Mouse (Mus musculus): ENCODE measurements around the gene Zp3r. TPM values are rescaled to one million over a fixed set of nuclear protein-coding genes. Genes with fewer than 3 reads are reported as not detected.
"Not testable (repeated sequence)": the region's sequence is repeated elsewhere in the genome, so short reads cannot be mapped to it uniquely, and the experiment has no call there.

Gene Zp3r
- polyA plus RNA-seq (2012; ENCODE audit: insufficient read depth, insufficient read length, low replicate concordance, missing spikeins), result not detected in 2 replicates

- 96% methylated on average over 2 of the region's 2 CpGs for WGBS
- TF ChIP-seq CTCF (IDR thresholded peaks at IDR 0.05; ENCODE audit: insufficient read depth, low read depth, low read length) (no peak), POLR2A (IDR thresholded peaks at IDR 0.05; ENCODE audit: insufficient read depth, low read depth, low read length) (no peak)
- Histone ChIP-seq H3K27ac (ENCODE audit: insufficient read depth, low read depth, low read length) (no peak within 1 kb of the TSS), H3K4me1 (ENCODE audit: control insufficient read depth, insufficient read depth, low read length) (no peaks in the 10 kb centered on the region), H3K4me3 (ENCODE audit: insufficient read depth, low read depth, low read length) (no peak within 1 kb of the TSS)
These were observed at the start of gene Zp3r for GRCm38 (mm10) chr1:130629521-130629920. Zp3r (minus strand) TSS chr1:130629621.

GRCm38 (mm10) chr1:130678551-130678950 lies 49.1 kb upstream of the Zp3r start:
- WGBS, result 93% methylated on average over 2 of the region's 2 CpGs
- Histone ChIP-seq H3K4me1 (ENCODE audit: control insufficient read depth, insufficient read depth, low read length) (no peaks in the 10 kb centered on the region), H3K27ac (ENCODE audit: insufficient read depth, low read depth, low read length) (no peak overlapping the region), H3K4me3 (ENCODE audit: insufficient read depth, low read depth, low read length) (no peak overlapping the region)
- TF ChIP-seq CTCF (IDR thresholded peaks at IDR 0.05; ENCODE audit: insufficient read depth, low read depth, low read length) (no peak), POLR2A (IDR thresholded peaks at IDR 0.05; ENCODE audit: insufficient read depth, low read depth, low read length) (no peak)

- H3K4me1 ChIP-seq (ENCODE audit: control insufficient read depth, insufficient read depth, low read length); H3K4me3 ChIP-seq (ENCODE audit: insufficient read depth, low read depth, low read length); H3K27ac ChIP-seq (ENCODE audit: insufficient read depth, low read depth, low read length): not testable (repeated sequence)
- 88% methylated on average over 5 of the region's 5 CpGs for WGBS
These were observed 34.2 kb upstream of the Zp3r start for GRCm38 (mm10) chr1:130663576-130663975.

GRCm38 (mm10) chr1:130661454-130661853 lies 32.0 kb upstream of the Zp3r start, which contains the start of gene C4bp:
C4bp (minus strand) TSS chr1:130661632.
- no peaks in the 10 kb centered on the region for H3K4me1 ChIP-seq (ENCODE audit: control insufficient read depth, insufficient read depth, low read length)
- TF ChIP-seq CTCF (IDR thresholded peaks at IDR 0.05; ENCODE audit: insufficient read depth, low read depth, low read length) (no peak), POLR2A (IDR thresholded peaks at IDR 0.05; ENCODE audit: insufficient read depth, low read depth, low read length) (no peak)
- no peak within 1 kb of the TSS for H3K4me3 ChIP-seq (ENCODE audit: insufficient read depth, low read depth, low read length)
- no peak within 1 kb of the TSS for H3K27ac ChIP-seq (ENCODE audit: insufficient read depth, low read depth, low read length)
- WGBS, result 88% methylated on average over 3 of the region's 3 CpGs

- 66% methylated on average over 5 of the region's 5 CpGs for WGBS
- H3K4me1 ChIP-seq (ENCODE audit: control insufficient read depth, insufficient read depth, low read length); H3K4me3 ChIP-seq (ENCODE audit: insufficient read depth, low read depth, low read length); H3K27ac ChIP-seq (ENCODE audit: insufficient read depth, low read depth, low read length): not testable (repeated sequence)
These were observed 30.2 kb upstream of the Zp3r start for GRCm38 (mm10) chr1:130659641-130660040.

- no peak overlapping the region for H3K27ac ChIP-seq (ENCODE audit: insufficient read depth, low read depth, low read length)
- no peak for TF ChIP-seq CTCF (IDR thresholded peaks at IDR 0.05; ENCODE audit: insufficient read depth, low read depth, low read length)
- TF ChIP-seq POLR2A (IDR thresholded peaks at IDR 0.05; ENCODE audit: insufficient read depth, low read depth, low read length), result no peak
- 45% methylated on average over 4 of the region's 4 CpGs for WGBS
- H3K4me3 ChIP-seq (ENCODE audit: insufficient read depth, low read depth, low read length), result no peak overlapping the region
- no peaks in the 10 kb centered on the region for H3K4me1 ChIP-seq (ENCODE audit: control insufficient read depth, insufficient read depth, low read length)
These were observed 14.7 kb upstream of the Zp3r start for GRCm38 (mm10) chr1:130644103-130644502.

- Histone ChIP-seq H3K4me1 (ENCODE audit: control insufficient read depth, insufficient read depth, low read length) (no peaks in the 10 kb centered on the region), H3K4me3 (ENCODE audit: insufficient read depth, low read depth, low read length) (no peak overlapping the region), H3K27ac (ENCODE audit: insufficient read depth, low read depth, low read length) (no peak overlapping the region)
- no peak for TF ChIP-seq POLR2A (IDR thresholded peaks at IDR 0.05; ENCODE audit: insufficient read depth, low read depth, low read length)
- TF ChIP-seq CTCF (IDR thresholded peaks at IDR 0.05; ENCODE audit: insufficient read depth, low read depth, low read length), result no peak
These were observed 11.5 kb upstream of the Zp3r start for GRCm38 (mm10) chr1:130640967-130641366.

- WGBS, result 30% methylated on average over 16 of the region's 16 CpGs
- TF ChIP-seq CTCF (IDR thresholded peaks at IDR 0.05; ENCODE audit: insufficient read depth, low read depth, low read length) (peak; percentile 64; the same call in 1 of the 2 replicates), POLR2A (IDR thresholded peaks at IDR 0.05; ENCODE audit: insufficient read depth, low read depth, low read length) (no peak)
- Histone ChIP-seq H3K4me3 (ENCODE audit: insufficient read depth, low read depth, low read length) (no peak overlapping the region), H3K4me1 (ENCODE audit: control insufficient read depth, insufficient read depth, low read length) (no peaks in the 10 kb centered on the region), H3K27ac (ENCODE audit: insufficient read depth, low read depth, low read length) (no peak overlapping the region)
These were observed 4.5 kb upstream of the Zp3r start for GRCm38 (mm10) chr1:130633761-130634410.

GRCm38 (mm10) chr1:130633316-130633715 lies 3.9 kb upstream of the Zp3r start:
- Histone ChIP-seq H3K27ac (ENCODE audit: insufficient read depth, low read depth, low read length) (no peak overlapping the region), H3K4me1 (ENCODE audit: control insufficient read depth, insufficient read depth, low read length) (no peaks in the 10 kb centered on the region), H3K4me3 (ENCODE audit: insufficient read depth, low read depth, low read length) (no peak overlapping the region)
- WGBS, result 87% methylated on average over 8 of the region's 8 CpGs
- TF ChIP-seq POLR2A (IDR thresholded peaks at IDR 0.05; ENCODE audit: insufficient read depth, low read depth, low read length), result no peak
- TF ChIP-seq CTCF (IDR thresholded peaks at IDR 0.05; ENCODE audit: insufficient read depth, low read depth, low read length), result no peak

GRCm38 (mm10) chr1:130596291-130596690 lies 33.1 kb downstream of the Zp3r start:
- H3K4me1 ChIP-seq (ENCODE audit: control insufficient read depth, insufficient read depth, low read length), result no peaks in the 10 kb centered on the region
- no peak overlapping the region for H3K27ac ChIP-seq (ENCODE audit: insufficient read depth, low read depth, low read length)
- 88% methylated on average over 2 of the region's 2 CpGs for WGBS
- TF ChIP-seq CTCF (IDR thresholded peaks at IDR 0.05; ENCODE audit: insufficient read depth, low read depth, low read length) (no peak), POLR2A (IDR thresholded peaks at IDR 0.05; ENCODE audit: insufficient read depth, low read depth, low read length) (no peak)
- H3K4me3 ChIP-seq (ENCODE audit: insufficient read depth, low read depth, low read length), result no peak overlapping the region

Data from olfactory bulb, adult 2 months (tissue).